Mouse (Mus musculus) forebrain, embryonic 16.5 days (tissue): ENCODE data around the gene Ttll1. TPM values are rescaled to one million over a fixed set of nuclear protein-coding genes. Genes with fewer than 3 reads are reported as not detected.

Experiments used
- ATAC-seq: fragments of 200-750 bp; cut with Nextera tagmentation; 2 replicates; pipeline ENCODE4 v1.8.0; 2017; ENCODE audit warnings: mild to moderate bottlenecking, moderate library complexity
- H3K27ac ChIP-seq: fragments of 300-500 bp; sonication (generic); 2 replicates; pipeline ENCODE4 v1.5.1; 2014; ENCODE audit warnings: low read length, control low read depth
- H3K27me3 ChIP-seq: fragments of 300-500 bp; sonication (generic); replicated peaks from 2 replicates; pipeline ENCODE4 v1.6.1; 2014; ENCODE audit warnings: low read length; ENCODE audit not compliant: control insufficient read depth, insufficient read depth
- H3K36me3 ChIP-seq: fragments of 300-500 bp; sonication (generic); 2 replicates; pipeline ENCODE4 v1.6.1; 2014; ENCODE audit not compliant: control insufficient read depth, insufficient read depth
- H3K4me1 ChIP-seq: fragments of 300-500 bp; sonication (generic); replicated peaks from 2 replicates; pipeline ENCODE4 v1.6.1; 2014; ENCODE audit warnings: low read length; ENCODE audit not compliant: control insufficient read depth, insufficient read depth
- H3K4me2 ChIP-seq: fragments of 300-500 bp; sonication (generic); 2 replicates; pipeline ENCODE4 v1.6.1; 2014; ENCODE audit warnings: mild to moderate bottlenecking, low read length, control low read depth
- H3K4me3 ChIP-seq: fragments of 300-500 bp; sonication (generic); replicated peaks from 2 replicates; pipeline ENCODE4 v1.5.1; 2014; ENCODE audit warnings: mild to moderate bottlenecking, low read length, control low read depth
- H3K9ac ChIP-seq: fragments of 300-500 bp; sonication (generic); replicated peaks from 2 replicates; pipeline ENCODE4 v1.6.1; 2014; ENCODE audit warnings: low read depth, low read length, control low read depth
- H3K9me3 ChIP-seq: fragments of 300-500 bp; sonication (generic); 2 replicates; pipeline ENCODE4 v1.6.1; 2016; ENCODE audit warnings: low read length; ENCODE audit not compliant: control insufficient read depth
- WGBS: fragments of 180-500 bp; shearing (Covaris S2); extraction: QIAGEN DNeasy Blood & Tissue Kit; methylation state at CpG from one replicate; pipeline ENCODE4 v1.1.7; 2014; 5-methylcytosine and 5-hydroxymethylcytosine counted together
- polyA plus RNA-seq: library from polyadenylated mRNA; unstranded; fragments of >200 nt; fragmentation: Nextera tagmentation; extraction: Ambion mirVana; gene quantifications from 2 replicates; pipeline ENCODE4 v1.2.1, GENCODE M21; 2015

Gene Ttll1
- polyA plus RNA-seq, 1 experiment from 2014 or later: 114 TPM

DNA sequence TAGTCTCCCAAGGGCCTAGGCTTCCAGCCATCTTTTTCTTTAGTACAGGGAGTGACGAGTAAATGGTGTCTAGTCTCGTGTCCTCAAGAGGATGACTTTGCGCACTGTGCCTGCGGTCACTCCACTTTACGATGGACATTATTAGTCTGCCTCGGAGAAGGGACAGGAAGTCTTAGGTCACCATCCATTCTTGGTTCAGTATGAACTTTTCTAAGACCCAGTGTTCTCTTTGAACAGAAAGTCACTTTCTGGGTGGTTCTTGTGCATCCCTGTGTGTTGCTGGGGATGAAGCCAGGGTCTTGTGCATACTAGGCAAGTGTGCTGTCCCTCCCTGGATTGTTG, 25.2 kb upstream of the Ttll1 start:
- ATAC-seq: no peak
- no peaks in the 10 kb centered on the region for H3K9me3 ChIP-seq
- H3K9ac ChIP-seq: no peak overlapping the region
- H3K36me3 ChIP-seq: no peaks in the 10 kb centered on the region
- no peak overlapping the region for H3K27ac ChIP-seq
- no peak overlapping the region for H3K4me3 ChIP-seq
- H3K27me3 ChIP-seq: no peaks in the 10 kb centered on the region
- H3K4me2 ChIP-seq: no peak overlapping the region
- H3K4me1 ChIP-seq: no peaks in the 10 kb centered on the region
- 90% methylated on average over 6 of the region's 6 CpGs for WGBS

DNA sequence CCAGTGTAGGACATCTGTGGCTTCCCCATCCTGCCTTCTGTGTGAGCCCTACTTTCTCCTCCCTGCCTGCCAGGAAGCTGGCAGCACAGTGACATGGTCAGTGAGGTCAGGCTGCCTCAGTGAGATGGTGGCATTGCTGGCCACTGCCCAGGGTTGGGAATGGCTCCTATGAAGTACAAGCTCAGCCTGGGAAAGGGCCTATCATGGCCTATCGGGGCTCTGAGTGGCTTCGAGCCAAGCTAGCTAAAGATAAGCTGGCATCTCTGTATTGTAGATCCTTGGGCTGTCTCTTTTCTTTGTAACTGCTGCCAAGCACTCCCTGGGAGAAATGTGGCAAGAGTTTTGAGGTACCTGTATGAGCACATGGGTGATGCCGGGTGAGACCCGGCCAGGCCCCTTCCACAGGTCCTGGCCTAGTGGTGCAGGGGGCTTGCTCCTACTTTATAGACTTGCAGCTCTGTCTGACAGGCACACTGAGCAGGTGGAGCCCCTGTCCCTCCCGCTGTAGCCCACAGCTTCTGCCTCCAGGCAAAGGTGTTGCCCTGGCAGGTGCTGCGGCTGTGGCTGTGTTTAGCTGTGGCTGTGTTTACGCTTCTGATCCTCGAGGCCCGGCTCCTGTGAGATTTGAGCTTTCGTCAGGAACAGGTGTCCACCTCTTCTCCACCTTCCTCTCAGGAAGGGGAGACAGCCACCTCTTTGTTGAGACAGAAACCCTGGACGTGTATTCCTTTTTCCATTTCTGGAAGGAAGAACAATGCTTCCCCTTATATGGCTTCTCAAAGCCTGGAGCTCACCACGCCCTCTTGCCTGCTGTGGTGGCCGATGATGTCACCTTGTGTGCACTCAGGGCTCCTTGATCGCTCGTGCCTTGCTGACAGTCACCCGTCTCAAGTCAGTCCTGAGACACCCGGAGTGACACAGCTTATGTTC, 24.5 kb upstream of the Ttll1 start:
- Histone ChIP-seq H3K4me2 (no peak overlapping the region), H3K9ac (no peak overlapping the region), H3K9me3 (no peaks in the 10 kb centered on the region), H3K4me1 (no peaks in the 10 kb centered on the region), H3K4me3 (no peak overlapping the region), H3K27ac (no peak overlapping the region), H3K27me3 (no peaks in the 10 kb centered on the region), H3K36me3 (no peaks in the 10 kb centered on the region)
- ATAC-seq: no peak
- 79% methylated on average over 17 of the region's 17 CpGs for WGBS

DNA sequence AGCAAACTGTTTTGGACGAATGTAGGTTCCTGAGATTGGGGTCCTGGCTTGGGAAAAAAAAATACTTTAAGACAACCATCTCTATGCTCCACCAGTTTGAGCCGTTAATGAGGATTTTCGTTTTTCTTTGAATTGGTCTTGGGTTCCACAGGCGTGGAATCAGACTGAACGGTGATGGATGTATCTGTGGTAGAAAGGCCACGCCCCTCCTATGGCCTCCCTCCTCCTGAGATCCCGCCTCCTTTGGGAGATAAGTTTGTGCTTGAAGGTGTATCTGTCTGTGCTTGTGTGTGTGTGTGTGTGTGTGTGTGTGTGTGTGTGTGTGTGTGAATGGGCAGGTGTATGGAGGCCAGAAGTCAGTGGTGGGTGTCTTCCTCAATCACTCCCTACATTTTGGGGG, 21.9 kb upstream of the Ttll1 start:
- H3K27ac ChIP-seq: no peak overlapping the region
- H3K4me2 ChIP-seq: no peak overlapping the region
- ATAC-seq: no peak
- H3K27me3 ChIP-seq: peaks cover 6% of the 10 kb centered on the region
- H3K36me3 ChIP-seq: no peaks in the 10 kb centered on the region
- no peaks in the 10 kb centered on the region for H3K9me3 ChIP-seq
- no peak overlapping the region for H3K4me3 ChIP-seq
- H3K4me1 ChIP-seq: no peaks in the 10 kb centered on the region
- H3K9ac ChIP-seq: no peak overlapping the region
- 87% methylated on average over 7 of the region's 7 CpGs for WGBS

DNA sequence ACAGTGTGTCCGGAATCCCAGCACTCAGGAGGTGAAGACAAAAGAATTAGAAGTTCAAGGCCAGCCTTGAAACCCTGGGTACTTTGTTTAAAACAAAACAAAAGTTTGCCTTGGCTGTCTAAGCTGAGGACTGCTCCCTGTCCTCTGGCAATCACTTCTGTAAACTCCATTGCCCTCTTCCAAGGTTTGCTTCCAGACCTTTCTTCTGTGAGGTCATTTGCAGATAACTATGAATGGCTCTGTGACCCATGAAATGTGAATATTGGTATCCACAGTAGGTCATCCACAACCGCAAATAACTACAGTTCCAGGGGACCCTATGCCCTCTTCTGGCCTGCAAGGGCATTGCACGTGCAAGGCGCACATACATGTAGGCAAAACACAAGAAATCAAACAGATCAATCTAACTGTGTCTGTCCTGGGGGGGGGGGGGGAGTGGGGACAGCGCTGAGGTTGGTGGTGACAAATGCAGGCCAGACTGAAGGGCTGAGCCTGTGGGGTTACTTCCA, 21.3 kb upstream of the Ttll1 start:
- 89% methylated on average over 4 of the region's 5 CpGs for WGBS

DNA sequence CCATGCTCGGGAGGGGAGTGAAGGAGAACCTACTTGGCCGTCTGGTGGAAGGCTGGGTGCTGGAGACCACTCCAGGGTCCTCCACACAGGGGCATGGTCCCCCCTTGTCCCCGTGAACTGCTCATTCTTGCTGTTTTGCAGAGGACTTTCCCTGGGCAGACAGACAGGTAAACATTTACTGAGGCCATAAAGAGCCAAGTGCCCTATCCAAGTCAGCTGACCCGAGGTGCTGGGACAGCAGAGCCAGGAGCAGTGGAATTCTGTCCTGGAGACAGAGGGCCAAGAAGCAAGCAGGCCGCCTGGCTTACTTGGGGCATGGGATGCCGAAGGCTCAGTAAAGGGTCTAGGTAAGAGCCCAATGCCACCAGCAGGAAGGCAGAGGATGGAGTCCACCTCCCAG, 20.0 kb upstream of the Ttll1 start:
- Histone ChIP-seq H3K4me1 (peaks cover 12% of the 10 kb centered on the region), H3K9me3 (no peaks in the 10 kb centered on the region), H3K36me3 (no peaks in the 10 kb centered on the region), H3K9ac (no peak overlapping the region), H3K4me2 (no peak overlapping the region), H3K27me3 (peaks cover 24% of the 10 kb centered on the region), H3K27ac (no peak overlapping the region), H3K4me3 (no peak overlapping the region)
- 84% methylated on average over 6 of the region's 6 CpGs for WGBS
- no peak for ATAC-seq

More for the DNA sequence above, 21.3 kb upstream of the Ttll1 start:
- no peaks in the 10 kb centered on the region for H3K36me3 ChIP-seq
- no peak overlapping the region for H3K4me2 ChIP-seq
- no peak overlapping the region for H3K9ac ChIP-seq
- peaks cover 11% of the 10 kb centered on the region for H3K27me3 ChIP-seq
- ATAC-seq: no peak
- no peak overlapping the region for H3K27ac ChIP-seq
- H3K4me3 ChIP-seq: no peak overlapping the region
- peaks cover 1% of the 10 kb centered on the region for H3K4me1 ChIP-seq
- H3K9me3 ChIP-seq: no peaks in the 10 kb centered on the region

DNA sequence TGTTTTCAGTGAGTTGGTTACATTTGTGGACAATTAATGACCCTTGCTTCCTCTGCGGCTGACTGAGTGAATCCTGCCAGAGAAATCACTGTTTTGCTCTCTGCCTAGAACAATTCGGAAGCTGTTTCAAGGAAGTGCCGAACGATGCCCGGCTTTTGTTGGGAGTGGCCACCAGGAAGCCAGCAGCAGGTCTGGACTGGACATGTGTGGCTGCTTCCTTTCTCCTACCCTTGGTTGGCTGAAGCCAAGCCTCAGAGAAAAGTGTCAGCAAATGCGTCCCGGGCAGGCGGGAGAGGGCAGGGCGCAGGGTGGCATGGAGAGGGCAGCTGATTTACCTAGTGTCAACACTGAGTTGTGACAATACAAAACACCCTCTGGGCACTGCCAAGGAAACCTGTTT, 19.5 kb upstream of the Ttll1 start:
- peaks cover 12% of the 10 kb centered on the region for H3K4me1 ChIP-seq
- 87% methylated on average over 9 of the region's 9 CpGs for WGBS
- H3K27ac ChIP-seq: no peak overlapping the region
- no peak overlapping the region for H3K9ac ChIP-seq
- H3K4me2 ChIP-seq: no peak overlapping the region
- ATAC-seq: no peak
- H3K9me3 ChIP-seq: no peaks in the 10 kb centered on the region
- no peak overlapping the region for H3K4me3 ChIP-seq
- no peaks in the 10 kb centered on the region for H3K36me3 ChIP-seq
- peaks cover 26% of the 10 kb centered on the region for H3K27me3 ChIP-seq

DNA sequence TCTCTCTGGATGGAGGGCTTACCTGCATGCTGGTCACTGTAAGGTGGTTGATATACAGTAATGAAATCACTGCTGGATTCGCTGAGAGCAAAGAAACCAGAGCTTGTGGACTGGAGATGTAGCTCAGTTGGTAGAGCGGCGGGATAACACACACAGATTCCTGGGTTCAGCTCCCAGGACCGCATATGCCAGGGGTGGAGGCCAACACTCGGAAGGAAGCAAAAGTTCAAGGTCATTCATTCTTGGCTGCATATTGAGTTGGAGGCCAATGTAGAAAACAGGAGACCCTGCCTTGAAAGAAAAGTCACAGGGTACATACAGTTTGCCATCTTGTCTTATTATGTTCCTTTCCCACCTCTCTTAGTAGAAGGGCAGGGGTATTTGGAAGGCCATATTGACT, 19.1 kb upstream of the Ttll1 start:
- 85% methylated on average over 5 of the region's 5 CpGs for WGBS
- Histone ChIP-seq H3K9ac (no peak overlapping the region), H3K36me3 (no peaks in the 10 kb centered on the region), H3K9me3 (no peaks in the 10 kb centered on the region), H3K4me3 (no peak overlapping the region), H3K27ac (no peak overlapping the region), H3K4me1 (peaks cover 12% of the 10 kb centered on the region), H3K27me3 (peaks cover 26% of the 10 kb centered on the region), H3K4me2 (no peak overlapping the region)
- ATAC-seq: no peak

DNA sequence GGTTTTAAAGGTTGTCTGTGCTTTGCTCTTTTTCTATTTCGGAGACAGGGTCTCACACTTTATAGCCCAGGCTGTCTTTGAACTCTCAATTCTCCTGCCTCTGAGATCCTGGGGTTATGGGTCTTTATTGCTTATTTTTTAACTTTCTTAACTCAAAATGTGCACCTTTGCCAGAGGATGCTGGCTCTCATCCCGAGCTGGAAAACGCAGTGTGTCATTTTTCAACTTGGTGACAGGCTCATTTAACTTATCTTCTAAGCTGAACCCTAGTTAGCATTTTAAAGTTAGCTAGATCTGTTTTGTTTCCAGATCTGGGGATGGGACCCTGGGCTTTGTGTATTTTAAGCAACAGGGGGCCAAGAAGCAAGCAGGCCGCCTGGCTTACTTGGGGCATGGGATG, 18.2 kb upstream of the Ttll1 start:
- Histone ChIP-seq H3K9me3 (no peaks in the 10 kb centered on the region), H3K9ac (no peak overlapping the region), H3K36me3 (no peaks in the 10 kb centered on the region), H3K4me1 (peaks cover 12% of the 10 kb centered on the region), H3K27ac (no peak overlapping the region), H3K27me3 (peaks cover 26% of the 10 kb centered on the region), H3K4me2 (no peak overlapping the region), H3K4me3 (no peak overlapping the region)
- 82% methylated on average over 4 of the region's 4 CpGs for WGBS
- ATAC-seq: no peak

DNA sequence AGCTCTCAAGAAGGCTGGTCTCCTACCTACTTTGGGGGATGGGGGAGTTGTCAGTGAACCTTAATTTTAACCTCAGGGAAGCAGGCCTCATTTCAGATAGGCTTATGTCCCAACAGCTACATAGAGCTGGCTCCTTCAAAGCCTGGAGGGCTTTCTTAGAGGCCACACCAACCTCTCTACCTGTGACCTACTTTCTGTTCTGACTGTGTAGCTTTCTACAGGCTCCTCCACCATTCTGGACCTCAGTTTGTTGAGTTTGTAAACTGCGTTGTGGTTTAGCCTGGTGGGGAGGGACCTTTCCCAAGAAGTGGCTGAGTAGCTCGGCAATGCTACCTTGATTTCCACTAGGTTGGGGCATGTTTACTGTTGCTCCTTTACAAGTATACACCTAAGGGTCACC, 17.1 kb upstream of the Ttll1 start:
- Histone ChIP-seq H3K9me3 (no peaks in the 10 kb centered on the region), H3K36me3 (no peaks in the 10 kb centered on the region), H3K9ac (no peak overlapping the region), H3K27me3 (peaks cover 26% of the 10 kb centered on the region), H3K4me3 (no peak overlapping the region), H3K4me1 (peaks cover 12% of the 10 kb centered on the region), H3K4me2 (no peak overlapping the region), H3K27ac (no peak overlapping the region)
- ATAC-seq: no peak
- 80% methylated on average over 2 of the region's 2 CpGs for WGBS
